Mouse (Mus musculus) gastrocnemius, adult 18-20 months (tissue): ENCODE measurements around the gene Dbil5. TPM values are rescaled to one million over a fixed set of nuclear protein-coding genes. Genes with fewer than 3 reads are reported as not detected.
A peak's percentile ranks its signal among the peaks of the same experiment; 100 is the strongest.

Experiments
- DNase-seq: peaks from one replicate; pipeline ENCODE4 v3.0.0; 2021; ENCODE audit warnings: low spot score
- total RNA-seq, 2 experiments: library from RNA; stranded (reverse); gene quantifications; 2 replicates each; pipeline ENCODE4 v1.2.3; 2021

The Dbil5 gene
- total RNA-seq, 2 experiments from 2014 or later: not detected

DNA sequence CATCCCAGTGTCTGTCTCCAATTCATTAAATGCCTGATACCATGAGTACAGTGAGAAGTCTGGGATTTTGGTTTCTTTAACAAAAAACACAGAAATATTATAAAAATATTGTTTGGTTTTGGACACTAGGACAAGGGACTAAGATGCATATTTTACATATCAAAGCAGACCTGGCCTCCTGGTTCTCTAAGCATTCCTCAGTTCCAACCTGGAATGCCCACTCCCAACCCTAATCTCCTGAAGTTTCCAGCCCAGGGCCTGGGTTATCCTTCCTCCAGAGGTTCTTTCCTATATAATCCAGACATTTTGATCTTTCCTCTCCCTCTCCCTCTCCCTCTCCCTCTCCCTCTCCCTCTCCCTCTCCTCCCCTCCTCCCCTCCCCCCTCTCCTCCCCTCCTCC, 7.6 kb downstream of the Dbil5 start:
- DNase-seq: no peak

DNA sequence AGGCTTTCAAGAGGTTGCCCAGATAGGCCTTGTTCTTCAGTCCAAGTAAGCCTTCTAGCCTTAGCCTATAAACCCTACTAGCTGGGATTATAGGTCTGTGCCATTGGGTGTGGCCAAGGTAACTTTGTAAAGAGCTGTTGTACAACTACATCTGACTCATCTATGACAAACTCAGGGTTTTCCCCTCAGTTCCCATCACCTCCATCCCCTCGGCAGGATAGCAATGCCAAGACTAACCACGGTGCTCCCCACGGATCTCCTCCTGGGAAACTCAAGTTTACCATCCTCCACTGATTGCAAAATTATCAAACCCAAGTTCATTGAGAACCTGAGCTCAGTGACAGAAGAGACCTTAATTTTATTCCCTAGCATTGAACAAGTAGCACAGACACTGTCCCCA, 18.7 kb downstream of the Dbil5 start:
- no peak for DNase-seq

DNA sequence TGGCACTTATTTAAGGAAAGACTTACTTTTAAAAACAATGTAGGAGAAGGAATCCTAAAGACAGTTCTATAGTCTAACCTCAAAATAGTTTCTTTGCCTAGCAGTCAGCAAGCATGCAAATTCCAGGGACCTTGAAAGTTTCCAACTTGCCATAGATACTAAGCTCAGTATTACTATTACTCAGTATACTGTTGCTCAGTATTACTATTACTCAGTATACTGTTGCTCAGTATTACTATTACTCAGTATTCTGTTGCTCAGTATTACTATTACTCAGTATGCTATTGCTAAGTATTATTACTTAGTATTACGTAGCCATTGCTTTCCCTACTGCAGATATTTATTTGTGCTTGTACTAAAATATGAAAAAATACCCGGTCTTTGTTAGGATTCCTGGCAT, 22.3 kb downstream of the Dbil5 start:
- DNase-seq: no peak

DNA sequence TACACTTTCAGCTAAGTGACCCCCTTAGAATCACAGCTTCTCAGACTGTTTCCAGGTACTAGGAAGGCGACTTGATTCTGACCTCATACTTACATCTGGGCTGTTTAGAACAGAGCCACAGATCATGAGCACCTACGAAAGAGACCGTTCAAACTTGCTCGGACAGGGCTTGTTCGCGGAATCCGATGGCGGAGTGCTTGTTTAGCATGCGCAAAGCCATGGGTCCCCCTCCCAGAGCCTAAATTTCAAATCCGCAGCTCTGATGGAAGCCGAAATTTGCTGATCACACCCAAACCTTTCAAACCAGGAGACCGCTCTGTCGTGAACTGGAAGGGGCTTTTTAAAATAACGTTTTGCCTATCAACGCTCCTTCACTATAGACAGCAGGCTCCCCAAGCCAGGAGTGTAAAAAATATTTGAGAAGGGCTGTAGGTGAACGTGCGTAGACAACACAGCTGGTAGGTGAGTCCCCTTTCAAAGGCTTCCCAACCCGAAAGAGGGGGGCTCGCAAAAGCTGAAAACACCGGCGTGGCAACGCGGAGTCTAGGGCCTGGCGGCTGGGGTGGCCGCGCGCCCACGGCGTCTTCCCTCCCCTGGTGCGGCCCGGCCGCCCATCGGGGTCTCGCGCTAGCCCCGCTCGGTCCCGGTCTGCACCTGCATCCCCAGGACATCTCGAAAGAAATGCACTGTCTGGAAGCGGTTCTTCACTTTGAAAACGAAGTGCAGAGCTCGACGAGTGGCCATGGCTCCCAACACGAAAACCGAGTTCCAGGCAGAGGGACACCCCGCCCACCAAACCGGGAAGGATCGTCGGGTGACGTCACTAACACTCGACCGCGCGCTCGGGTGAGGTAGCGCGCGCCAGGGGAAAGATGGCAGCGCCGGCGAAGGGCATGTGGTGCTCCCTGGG, 25.7 kb downstream of the Dbil5 start, which contains the start of the genes Mrm3 and Glod4:
Mrm3 (plus strand) TSS at position 815 of the 910 bp plus-strand sequence.
Glod4 (minus strand) TSS at position 825 of the 910 bp plus-strand sequence.
- peak; percentile 93 for DNase-seq

DNA sequence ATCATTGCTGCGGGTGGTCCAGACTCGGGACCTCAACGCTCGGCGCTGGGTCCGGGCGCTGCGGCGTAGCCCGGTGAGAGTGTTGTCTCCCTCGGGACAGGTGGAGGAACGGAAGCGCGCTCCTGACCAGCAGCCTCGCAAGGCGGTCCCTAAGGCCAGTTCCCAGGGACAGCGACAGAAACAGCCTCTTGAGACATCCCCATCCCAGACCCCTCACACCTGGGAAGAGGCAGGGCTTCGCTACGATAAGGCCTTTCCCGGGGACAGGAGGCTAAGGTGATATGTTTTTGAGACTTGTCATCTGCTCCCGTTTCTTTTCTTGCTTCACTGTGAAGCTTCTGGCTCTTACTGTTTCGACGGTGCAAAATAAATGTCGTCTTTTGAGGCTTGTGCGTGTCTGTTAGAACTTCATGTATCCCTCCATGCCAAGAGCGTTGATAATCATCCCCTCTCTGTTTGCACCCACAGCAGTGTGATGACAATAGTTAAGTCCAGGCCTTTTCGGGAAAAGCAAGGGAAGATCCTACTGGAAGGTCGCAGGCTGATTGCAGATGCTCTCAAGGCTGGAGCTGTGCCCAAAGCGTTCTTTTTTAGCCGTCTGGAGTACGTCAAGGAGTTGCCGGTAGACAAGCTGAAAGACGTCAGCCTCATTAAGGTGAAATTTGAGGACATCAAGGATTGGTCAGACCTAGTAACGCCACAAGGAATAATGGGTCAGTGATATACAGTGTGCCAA, 26.6 kb downstream of the Dbil5 start:
- DNase-seq: no peak

DNA sequence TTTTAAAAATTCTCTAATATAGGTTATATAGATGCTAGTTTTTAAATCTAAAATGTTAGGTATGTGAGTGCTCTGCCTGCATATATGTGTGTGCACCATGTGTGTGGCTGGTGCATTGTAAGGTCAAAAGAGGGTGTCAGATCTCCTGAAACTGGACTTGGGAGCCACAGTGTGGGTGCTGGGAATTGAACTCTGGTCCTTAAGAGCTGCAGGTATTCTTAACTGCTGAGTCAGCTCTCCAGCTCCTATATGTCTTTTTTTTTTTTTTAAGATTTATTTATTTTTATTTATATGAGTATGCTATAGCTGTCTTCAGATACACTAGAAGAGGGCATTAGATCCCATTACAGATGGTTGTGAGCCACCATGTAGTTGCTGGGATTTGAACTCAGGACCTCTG, 29.0 kb downstream of the Dbil5 start:
- no peak for DNase-seq

DNA sequence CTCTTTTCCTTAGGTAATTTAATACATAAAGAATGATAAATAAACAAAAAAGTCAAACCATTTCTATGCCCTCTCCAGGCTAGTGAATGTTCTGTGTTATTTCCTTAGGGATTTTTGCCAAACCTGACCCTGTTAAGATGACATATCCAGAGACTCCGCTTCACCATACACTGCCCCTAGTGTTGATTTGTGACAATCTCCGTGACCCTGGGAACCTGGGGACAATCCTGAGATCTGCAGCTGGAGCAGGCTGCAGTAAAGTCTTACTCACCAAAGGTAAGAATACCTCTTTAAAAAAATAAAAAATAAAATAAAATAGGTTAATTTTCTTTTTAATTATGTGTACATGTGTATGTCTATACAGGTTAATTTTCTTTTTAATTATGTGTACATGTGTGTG, 29.8 kb downstream of the Dbil5 start:
- no peak for DNase-seq

DNA sequence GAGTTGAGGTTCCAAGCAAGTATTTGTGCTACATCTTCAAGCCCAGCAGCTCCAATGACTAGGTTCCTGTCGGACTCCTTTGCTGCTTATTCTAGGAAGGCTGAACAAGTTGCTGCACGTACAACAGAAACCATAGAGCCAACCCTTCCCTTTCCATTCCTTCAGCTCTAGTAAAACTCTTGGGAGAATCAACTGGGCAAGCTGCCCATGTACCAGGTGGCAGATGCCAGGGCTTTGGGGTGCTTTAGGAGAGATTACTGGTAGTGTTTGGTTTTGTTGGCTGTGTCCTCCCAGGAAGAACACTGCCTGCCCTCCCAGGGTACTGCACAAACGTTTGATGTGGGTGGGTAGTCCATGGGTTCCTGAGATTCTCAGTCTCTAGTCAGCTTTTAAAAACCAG, 34.6 kb downstream of the Dbil5 start:
- no peak for DNase-seq

DNA sequence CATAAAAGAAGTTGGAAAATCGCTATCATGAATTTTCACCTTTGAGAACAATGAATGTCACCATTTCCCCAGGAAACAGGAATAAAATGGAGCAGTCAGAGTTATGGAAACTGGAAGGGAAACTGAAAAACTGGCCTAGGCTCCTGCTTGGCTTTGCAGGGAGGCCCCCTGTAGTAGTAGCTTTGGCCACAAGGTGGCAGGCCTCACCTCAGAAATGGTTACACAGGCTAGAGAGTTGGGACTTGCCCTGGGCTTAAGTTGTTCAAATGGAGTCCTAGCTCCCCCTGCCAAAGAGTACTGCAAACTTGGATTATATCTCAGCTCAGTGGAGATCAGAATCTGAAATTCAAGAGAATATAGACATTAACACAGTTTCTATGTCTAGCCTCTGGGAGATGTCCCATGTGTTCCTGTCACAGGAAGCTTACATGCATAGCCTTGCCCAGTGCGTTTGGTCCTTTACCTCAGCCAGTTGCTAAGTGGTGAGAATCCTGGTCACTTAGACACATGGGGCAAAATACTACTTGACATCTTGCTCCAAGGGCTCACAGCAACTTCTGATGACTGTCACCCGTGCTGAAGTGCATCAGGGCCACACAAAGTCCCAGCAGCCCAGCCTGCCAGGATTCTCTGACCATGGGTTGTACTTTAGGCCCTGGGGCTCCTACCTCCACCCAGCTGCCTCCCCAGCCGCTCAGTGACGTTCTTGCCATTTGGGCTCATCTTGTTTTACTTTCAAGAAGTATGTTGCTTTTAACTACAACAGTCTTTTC, 35.9 kb downstream of the Dbil5 start:
- DNase-seq: peak; percentile 90

DNA sequence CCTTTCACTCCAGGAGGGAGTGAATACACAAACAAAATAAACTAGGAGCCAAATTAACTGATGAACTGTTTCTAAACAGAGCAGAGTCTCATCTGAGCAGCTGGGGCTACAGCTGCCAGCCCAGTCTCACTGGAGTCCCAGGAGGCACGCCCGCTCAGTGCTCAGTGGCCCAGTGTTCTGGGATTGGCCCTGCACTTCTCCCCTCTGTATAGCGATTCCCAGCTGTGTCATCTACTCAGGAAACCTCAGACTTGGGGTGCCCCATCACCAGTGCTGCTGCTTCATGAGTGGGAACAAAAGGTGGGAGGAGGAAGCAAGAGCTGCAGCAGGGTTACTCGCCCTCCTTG, 36.5 kb downstream of the Dbil5 start:
- no peak for DNase-seq

DNA sequence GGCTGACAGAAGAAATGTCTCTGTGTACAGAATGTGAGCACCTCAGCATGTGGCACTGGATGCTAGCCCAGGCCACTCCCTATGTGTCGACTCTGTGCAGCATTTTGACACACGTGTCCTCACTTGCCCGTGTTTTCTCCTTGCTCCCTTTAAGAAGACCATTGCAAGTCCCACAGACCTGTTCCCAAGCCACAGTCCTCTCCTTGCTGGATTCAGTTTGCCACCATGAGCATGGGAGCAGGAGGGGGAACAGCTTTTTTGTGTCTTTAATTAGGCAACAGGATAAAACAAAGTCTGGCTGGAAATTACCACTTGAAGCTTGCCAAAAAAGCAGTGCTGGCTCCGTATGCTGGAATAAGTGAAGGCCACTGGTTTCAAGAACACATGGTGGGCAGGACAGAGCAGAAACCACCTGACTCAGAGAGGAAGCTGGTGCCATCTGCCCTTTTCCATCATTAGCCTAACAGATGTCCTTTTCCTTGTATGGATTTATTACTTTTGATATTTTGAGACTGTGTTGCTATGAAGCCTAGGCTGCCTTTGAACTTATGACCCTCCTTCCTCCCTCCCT, 38.1 kb downstream of the Dbil5 start:
- DNase-seq: no peak

DNA sequence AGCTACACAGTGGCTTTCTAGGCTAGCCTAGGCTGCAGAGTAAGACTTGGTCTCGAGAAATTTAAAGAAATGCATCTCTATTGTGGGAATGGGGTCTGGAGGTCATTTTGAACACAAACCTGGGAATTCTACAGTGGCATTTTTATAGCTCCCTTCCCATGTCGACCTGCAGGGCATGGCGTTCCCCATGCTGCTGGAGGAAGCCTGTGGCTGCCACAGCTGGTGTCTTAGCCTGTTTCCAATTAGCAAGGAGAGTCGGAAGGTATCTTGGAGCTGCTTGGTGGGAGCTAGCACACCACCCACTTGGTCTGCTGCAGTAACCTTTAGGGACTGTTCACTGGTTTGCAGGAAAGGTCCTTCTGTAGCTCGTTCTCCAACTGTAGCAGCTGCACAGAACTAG, 38.7 kb downstream of the Dbil5 start:
- DNase-seq: no peak

DNA sequence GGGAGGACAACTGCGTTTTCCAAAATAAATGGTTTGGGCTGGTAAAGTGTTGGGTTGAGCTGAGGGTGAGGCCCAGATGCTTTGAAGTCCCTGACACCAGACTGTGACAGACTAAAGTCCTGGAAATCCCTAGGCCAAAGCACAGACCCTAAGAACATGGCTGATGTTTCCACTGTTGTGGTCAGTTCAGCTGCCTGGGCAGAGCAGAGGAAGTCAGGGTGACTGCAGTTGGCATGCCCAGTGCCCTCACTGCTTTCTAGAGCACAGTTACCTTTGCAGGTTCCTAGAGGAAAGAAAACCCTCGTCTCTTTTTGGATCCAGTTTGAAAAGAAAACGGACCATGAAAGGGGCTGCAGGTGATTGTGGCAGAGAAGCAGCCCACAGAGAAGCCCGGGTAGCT, 40.0 kb downstream of the Dbil5 start:
- no peak for DNase-seq

DNA sequence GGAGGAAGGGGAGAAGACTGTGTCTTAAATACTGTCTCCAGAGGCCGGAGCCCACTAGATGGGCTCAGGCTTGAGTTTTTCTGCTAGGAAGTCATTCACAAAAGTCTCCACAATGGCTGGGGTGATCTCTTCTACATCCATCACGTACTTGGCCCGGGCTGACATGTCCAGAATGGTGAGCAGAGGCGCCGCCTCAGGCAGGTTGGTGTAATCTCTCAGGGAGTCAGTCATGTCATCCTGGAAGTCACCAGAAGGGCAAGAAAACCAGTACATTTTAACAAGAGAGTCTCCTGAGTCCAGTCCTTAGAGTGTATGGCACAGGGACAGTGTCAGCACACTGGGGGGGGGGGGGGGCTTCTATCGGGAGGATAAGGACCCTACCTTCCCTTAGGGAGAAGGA, 41.1 kb downstream of the Dbil5 start:
- DNase-seq: no peak

DNA sequence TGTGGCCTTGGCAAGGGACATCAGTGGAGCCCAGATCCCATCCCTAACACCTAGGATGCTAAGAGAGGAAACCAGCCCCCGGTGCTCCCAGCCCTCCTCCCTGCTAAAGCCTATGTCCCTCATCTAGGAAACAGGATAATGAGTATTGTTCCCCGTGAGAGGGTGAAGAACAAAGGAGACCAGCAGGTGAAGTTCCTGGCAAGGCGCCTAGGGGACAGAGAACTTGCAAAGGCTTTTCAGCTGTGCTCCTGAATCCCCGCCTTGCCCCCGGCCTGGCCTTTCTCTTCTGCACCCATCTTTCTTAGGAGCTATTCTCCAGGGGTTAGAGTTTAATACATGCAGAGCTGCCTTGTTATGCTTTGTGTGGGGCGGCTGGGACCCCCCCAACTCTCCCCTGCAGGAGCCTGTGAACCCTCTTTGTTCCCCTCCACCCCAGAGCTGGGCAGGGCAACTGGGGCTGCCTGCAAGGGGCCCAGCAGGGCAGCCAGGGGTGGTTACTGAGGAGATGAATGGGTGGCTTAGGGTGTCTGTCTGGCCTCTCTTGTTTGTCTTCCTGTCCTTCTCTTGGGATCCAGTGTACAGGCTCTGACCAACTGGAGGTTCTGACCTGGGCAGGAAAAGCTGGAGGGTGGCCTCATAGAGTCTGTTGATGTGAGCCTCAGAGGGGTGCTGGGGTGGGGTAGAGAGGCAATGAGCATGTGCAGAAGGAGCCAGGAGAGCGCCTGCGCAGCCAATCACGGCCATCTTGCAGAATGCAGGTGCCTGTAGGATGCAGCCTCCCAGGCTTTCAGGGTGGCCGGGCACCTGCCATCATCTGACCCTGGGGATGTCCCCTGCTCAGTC, 43.0 kb downstream of the Dbil5 start:
- DNase-seq: no peak

DNA sequence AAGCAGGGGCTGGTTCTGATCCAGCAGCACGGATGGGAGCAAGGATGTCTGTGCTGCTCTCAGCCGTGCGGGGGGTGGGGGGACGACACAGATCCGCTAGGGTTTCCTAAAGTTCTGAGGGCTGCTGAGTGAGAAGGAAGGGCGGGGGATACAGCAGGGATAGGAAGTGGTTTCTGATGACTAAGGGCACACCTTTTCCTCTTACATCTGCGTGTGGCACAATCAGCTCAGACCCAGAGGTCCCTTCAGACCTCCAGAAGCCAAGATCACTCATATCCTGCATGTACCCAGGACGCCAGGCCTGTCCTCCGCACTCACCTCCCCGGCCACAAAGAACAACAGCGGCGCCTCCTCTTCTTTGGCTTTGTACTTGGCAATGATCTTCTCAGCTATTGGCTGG, 43.8 kb downstream of the Dbil5 start:
- no peak for DNase-seq

DNA sequence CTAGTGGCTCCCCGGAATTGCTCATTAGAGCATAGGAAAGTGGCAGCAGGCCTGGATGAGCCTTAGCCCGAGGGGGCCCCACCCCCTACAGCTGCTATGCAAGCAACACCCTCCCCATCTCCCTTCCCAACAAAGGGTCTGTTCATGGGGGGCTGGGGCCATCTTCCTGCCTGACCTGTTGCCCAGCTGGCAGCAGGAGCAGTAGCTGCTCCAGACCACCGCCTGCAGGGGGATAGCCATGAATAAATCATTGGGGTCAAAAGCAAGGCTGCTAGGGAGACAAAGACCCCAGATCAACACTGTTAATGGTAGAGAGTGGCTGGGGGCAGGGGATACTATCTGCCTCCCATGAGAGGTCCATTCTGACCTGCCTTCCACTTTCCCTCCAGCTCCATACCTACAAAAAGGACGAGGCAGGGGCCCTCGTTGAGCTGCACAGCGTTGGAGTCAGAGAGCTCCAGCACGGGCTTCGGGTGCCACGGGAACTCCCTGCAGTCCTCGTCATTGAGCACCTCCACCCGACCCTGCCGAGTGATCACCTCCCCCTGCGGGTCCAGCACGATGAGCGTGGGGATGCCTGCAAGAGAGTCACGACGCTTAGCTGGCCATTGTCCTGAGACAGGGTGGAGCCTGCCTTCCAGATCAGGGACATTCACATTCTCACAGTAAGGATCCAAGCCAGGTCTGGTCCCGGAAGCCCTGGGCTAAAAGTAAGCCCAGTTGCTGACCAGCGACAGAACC, 45.4 kb downstream of the Dbil5 start:
- DNase-seq: no peak

DNA sequence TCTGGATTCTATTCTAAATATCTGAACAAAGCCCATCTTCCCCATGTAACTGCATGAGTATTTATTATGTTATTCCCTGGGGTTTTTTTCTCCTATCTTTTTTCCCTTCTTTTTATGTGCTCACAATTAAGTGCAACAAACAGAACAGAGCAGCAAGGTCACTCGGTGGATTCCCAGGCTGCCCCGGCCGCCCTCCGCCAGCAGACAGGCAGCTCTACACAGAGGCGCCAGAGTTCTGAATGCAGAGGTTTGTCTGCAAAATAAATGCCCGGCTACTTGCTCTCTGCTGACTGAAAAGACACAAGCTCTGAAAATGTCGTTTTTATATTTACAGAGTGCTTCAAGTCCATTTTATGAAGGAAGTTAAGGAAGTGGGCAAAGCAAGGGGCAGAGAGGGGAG, 50.1 kb downstream of the Dbil5 start:
- no peak for DNase-seq

DNA sequence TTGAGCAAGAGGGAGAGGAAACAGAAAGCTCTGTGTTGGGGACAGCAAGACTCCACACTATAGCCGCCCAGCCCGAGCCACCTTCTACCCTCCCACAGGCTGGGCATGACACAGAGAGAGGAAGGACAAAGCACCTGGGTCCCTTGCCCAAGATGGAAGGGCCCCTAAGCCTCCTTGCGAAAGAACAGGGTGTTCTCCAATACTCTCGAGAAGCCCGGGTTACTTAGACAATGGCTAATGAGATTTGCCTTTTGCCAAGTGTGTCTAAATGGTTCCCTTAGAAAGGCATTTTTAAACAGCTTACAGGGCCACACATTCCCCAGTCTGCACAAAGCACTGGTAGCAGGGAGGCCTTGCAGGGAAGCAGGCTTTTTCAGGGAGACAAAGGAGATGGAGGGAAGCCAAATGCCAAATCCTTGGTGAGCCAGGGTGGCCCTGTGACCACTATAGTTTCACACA, 50.6 kb downstream of the Dbil5 start:
- no peak for DNase-seq
